Mouse (Mus musculus): ENCODE results near the gene Hsbp1.

The Hsbp1 gene

GRCm38 (mm10) chr8:119385854-119386253, 41.6 kb downstream of the Hsbp1 start:
- no peak for DNase-seq (ENCODE audit: low spot score in 2 of 2)

DNA sequence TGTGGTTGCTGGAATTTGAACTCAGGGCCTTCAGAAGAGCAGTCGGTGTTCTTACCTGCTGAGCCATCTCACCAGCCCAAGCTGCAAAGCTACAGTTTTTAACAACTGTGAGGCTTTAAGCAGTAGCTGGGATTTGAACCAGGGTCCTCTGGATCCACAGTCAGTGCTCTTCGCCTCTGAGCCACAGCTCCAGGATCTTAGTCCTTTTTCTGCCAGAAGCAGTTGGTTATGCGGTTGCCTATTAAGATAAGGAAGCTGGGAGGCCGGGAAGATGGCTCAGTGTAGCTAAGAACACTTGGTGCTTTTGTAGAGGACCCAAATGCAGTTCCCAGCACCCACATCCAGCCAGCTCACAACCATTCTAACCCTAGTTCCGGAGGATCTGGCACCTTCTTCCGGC, 42.7 kb downstream of the Hsbp1 start:
- no peak for DNase-seq (ENCODE audit: low spot score in 2 of 2)

- no peak for DNase-seq (ENCODE audit: low spot score in 2 of 2)
Observed at GRCm38 (mm10) chr8:119394097-119394496, 49.8 kb downstream of the Hsbp1 start.

DNA sequence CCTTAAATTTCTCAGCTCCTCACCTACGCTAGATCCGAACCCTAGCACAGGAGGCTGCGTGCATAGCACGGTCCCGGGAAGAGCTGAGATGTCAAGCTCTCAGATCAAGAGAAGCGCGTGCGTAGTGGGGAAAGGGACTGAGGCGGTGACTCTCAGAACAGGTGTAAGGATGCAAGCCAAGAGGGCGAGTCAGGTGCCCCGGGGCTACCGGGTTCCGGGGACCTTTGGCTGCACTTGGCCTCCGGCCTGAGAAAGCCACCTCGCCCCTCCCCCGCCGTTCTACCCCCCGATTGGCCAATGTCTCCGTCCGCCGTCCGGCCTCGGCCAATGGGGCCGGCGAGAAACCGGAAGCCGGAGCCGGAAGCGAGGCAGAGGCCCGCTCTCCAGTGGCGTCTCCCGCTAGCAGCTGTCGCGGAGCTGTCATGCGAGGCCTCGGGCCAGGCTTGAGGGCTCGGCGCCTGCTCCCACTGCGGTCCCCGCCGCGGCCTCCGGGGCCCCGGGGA, 50.3 kb downstream of the Hsbp1 start, which contains the start of gene Mlycd:
Mlycd (plus strand) TSS at position 355 of the 503 bp plus-strand sequence.
- peak; percentile 84 for DNase-seq (ENCODE audit: low spot score in 2 of 2)

DNA sequence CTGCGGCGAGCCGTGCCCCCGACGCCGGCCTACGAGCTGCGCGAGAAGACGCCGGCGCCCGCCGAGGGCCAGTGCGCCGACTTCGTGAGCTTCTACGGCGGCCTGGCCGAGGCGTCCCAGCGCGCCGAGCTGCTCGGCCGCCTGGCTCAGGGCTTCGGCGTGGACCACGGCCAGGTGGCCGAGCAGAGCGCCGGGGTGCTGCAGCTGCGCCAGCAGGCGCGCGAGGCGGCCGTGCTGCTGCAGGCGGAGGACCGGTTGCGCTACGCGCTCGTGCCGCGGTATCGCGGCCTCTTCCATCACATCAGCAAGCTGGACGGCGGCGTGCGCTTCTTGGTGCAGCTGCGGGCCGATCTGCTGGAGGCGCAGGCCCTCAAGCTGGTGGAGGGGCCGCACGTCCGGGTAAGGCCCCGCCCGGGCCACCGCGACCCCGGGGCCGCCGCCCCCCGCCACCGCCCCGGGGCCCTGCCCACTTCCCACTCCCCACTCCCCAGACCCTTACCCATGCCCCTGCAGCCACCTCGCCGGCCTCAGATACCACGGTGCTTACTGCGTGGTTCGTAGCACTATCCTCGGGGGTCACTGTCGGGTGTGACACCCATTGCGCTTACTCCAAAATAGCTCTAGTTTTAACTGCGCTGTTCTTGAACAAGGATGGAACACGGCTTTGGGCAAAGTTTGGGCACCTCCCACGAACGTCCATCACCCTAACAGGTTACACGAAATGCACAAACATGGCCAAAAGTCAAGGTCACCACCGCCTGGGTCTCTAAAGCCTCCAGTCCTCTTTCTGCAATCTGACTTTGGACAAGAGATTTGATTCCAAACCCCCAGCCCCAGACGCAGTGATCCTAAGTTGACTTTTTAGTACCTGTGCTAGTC, 51.0 kb downstream of the Hsbp1 start:
- DNase-seq (ENCODE audit: low spot score in 2 of 2), result no peak
